Mouse (Mus musculus) liver, embryonic 11.5 days (tissue): Measurements from ENCODE around the gene Cdh23. TPM values are rescaled to one million over a fixed set of nuclear protein-coding genes. Genes with fewer than 3 reads are reported as not detected.

ENCODE experiments used
- ATAC-seq: fragments of 200-750 bp; cut with Nextera tagmentation; replicated peaks from 2 replicates; pipeline ENCODE4 v1.8.0; 2017; ENCODE audit warnings: moderate number of reproducible peaks, mild to moderate bottlenecking, moderate TSS enrichment, moderate library complexity; ENCODE audit not compliant: low FRiP score
- DNase-seq: peaks from one replicate; pipeline ENCODE4 v3.0.0-alpha.2; 2017; ENCODE audit warnings: low spot score
- H3K27ac ChIP-seq: fragments of 300-500 bp; sonication (generic); 2 replicates; pipeline ENCODE4 v1.5.1; 2014; ENCODE audit warnings: mild to moderate bottlenecking, low read depth, low read length, control low read depth
- H3K27me3 ChIP-seq: fragments of 300-500 bp; sonication (generic); replicated peaks from 2 replicates; pipeline ENCODE4 v1.6.1; 2014; ENCODE audit warnings: low read length, mixed read lengths; ENCODE audit not compliant: control insufficient read depth, insufficient read depth
- H3K36me3 ChIP-seq: fragments of 300-500 bp; sonication (generic); 2 replicates; pipeline ENCODE4 v1.6.1; 2014; ENCODE audit warnings: mild to moderate bottlenecking, low read length, moderate library complexity, mixed read lengths; ENCODE audit not compliant: control insufficient read depth, insufficient read depth
- H3K4me1 ChIP-seq: fragments of 300-500 bp; sonication (generic); replicated peaks from 2 replicates; pipeline ENCODE4 v1.6.1; 2014; ENCODE audit warnings: low read length, mixed read lengths; ENCODE audit not compliant: control insufficient read depth, insufficient read depth
- H3K4me2 ChIP-seq: fragments of 300-500 bp; sonication (generic); 2 replicates; pipeline ENCODE4 v1.6.1; 2014; ENCODE audit warnings: mild to moderate bottlenecking, control low read depth, moderate library complexity
- H3K4me3 ChIP-seq: fragments of 300-500 bp; sonication (generic); 2 replicates; pipeline ENCODE4 v1.5.1; 2014; ENCODE audit warnings: low read depth, low read length, control low read depth
- H3K9ac ChIP-seq: fragments of 300-500 bp; sonication (generic); 2 replicates; pipeline ENCODE4 v1.6.1; 2014; ENCODE audit warnings: low read depth, low read length, control low read depth
- H3K9me3 ChIP-seq: fragments of 300-500 bp; sonication (generic); 2 replicates; pipeline ENCODE4 v1.6.1; 2016; ENCODE audit warnings: low read length, inconsistent platforms, mixed read lengths; ENCODE audit not compliant: control insufficient read depth
- WGBS: fragments of 180-500 bp; shearing (Covaris S2); extraction: QIAGEN DNeasy Blood & Tissue Kit; methylation state at CpG from one replicate; pipeline ENCODE4 v1.1.7; 2014; 5-methylcytosine and 5-hydroxymethylcytosine counted together
- polyA plus RNA-seq: library from polyadenylated mRNA; unstranded; fragments of >200 nt; fragmentation: Nextera tagmentation; extraction: Ambion mirVana; gene quantifications from 2 replicates; pipeline ENCODE4 v1.2.1, GENCODE M21; 2014

Cdh23 gene
- polyA plus RNA-seq, 1 experiment from 2014 or later, result 0.80 TPM

GRCm38 (mm10) chr10:60677319-60677718 is 19.0 kb downstream of the Cdh23 start:
- ATAC-seq, result no peak
- WGBS, result 67% methylated on average over 4 of the region's 4 CpGs
- no peak overlapping the region for H3K27ac ChIP-seq
- H3K4me3 ChIP-seq, result no peak overlapping the region
- H3K27me3 ChIP-seq, result no peaks in the 10 kb centered on the region; the same call in 1 of the 2 replicates
- H3K4me2 ChIP-seq, result no peak overlapping the region
- no peaks in the 10 kb centered on the region for H3K36me3 ChIP-seq
- DNase-seq, result no peak
- no peak overlapping the region for H3K9ac ChIP-seq
- no peaks in the 10 kb centered on the region for H3K4me1 ChIP-seq
- no peaks in the 10 kb centered on the region for H3K9me3 ChIP-seq

GRCm38 (mm10) chr10:60670166-60670565 is 26.1 kb downstream of the Cdh23 start:
- ATAC-seq (no peak), DNase-seq (no peak)
- no peak overlapping the region for H3K4me3 ChIP-seq
- no peak overlapping the region for H3K27ac ChIP-seq
- no peak overlapping the region for H3K4me2 ChIP-seq
- H3K9ac ChIP-seq, result no peak overlapping the region
- H3K27me3 ChIP-seq, result no peaks in the 10 kb centered on the region
- no peaks in the 10 kb centered on the region for H3K9me3 ChIP-seq
- no peaks in the 10 kb centered on the region for H3K36me3 ChIP-seq
- WGBS, result 60% methylated on average over 8 of the region's 8 CpGs
- no peaks in the 10 kb centered on the region for H3K4me1 ChIP-seq

GRCm38 (mm10) chr10:60668591-60668990 is 27.7 kb downstream of the Cdh23 start:
- no peak overlapping the region for H3K4me2 ChIP-seq
- H3K9ac ChIP-seq, result no peak overlapping the region
- H3K36me3 ChIP-seq, result no peaks in the 10 kb centered on the region
- H3K27ac ChIP-seq, result no peak overlapping the region
- DNase-seq (no peak), ATAC-seq (no peak)
- H3K4me1 ChIP-seq, result no peaks in the 10 kb centered on the region
- H3K9me3 ChIP-seq, result no peaks in the 10 kb centered on the region
- H3K4me3 ChIP-seq, result no peak overlapping the region
- 81% methylated on average over 3 of the region's 3 CpGs for WGBS
- H3K27me3 ChIP-seq, result no peaks in the 10 kb centered on the region

- ATAC-seq (no peak), DNase-seq (no peak)
- 65% methylated on average over 9 of the region's 9 CpGs for WGBS
- Histone ChIP-seq H3K27ac (no peak overlapping the region), H3K4me3 (no peak overlapping the region), H3K4me1 (no peaks in the 10 kb centered on the region), H3K4me2 (no peak overlapping the region), H3K27me3 (no peaks in the 10 kb centered on the region; the same call in 1 of the 2 replicates), H3K9me3 (no peaks in the 10 kb centered on the region), H3K36me3 (no peaks in the 10 kb centered on the region), H3K9ac (no peak overlapping the region)
These were observed 35.3 kb downstream of the Cdh23 start for GRCm38 (mm10) chr10:60660986-60661385.

GRCm38 (mm10) chr10:60659450-60660020 is 36.8 kb downstream of the Cdh23 start:
- Histone ChIP-seq H3K27ac (no peak overlapping the region), H3K36me3 (no peaks in the 10 kb centered on the region), H3K9me3 (no peaks in the 10 kb centered on the region), H3K4me3 (no peak overlapping the region), H3K27me3 (no peaks in the 10 kb centered on the region; the same call in 1 of the 2 replicates), H3K9ac (no peak overlapping the region), H3K4me2 (no peak overlapping the region), H3K4me1 (no peaks in the 10 kb centered on the region)
- ATAC-seq (no peak), DNase-seq (no peak)
- 50% methylated on average over 15 of the region's 15 CpGs for WGBS

GRCm38 (mm10) chr10:60658176-60658575 is 38.1 kb downstream of the Cdh23 start:
- 57% methylated on average over 10 of the region's 10 CpGs for WGBS
- Histone ChIP-seq H3K27ac (no peak overlapping the region), H3K36me3 (no peaks in the 10 kb centered on the region), H3K4me3 (no peak overlapping the region), H3K4me2 (no peak overlapping the region), H3K27me3 (no peaks in the 10 kb centered on the region; the same call in 1 of the 2 replicates), H3K4me1 (no peaks in the 10 kb centered on the region), H3K9ac (no peak overlapping the region), H3K9me3 (no peaks in the 10 kb centered on the region)
- ATAC-seq (no peak), DNase-seq (no peak)

GRCm38 (mm10) chr10:60653675-60654074 is 42.6 kb downstream of the Cdh23 start:
- WGBS, result 80% methylated on average over 4 of the region's 4 CpGs

GRCm38 (mm10) chr10:60653106-60653505 is 43.2 kb downstream of the Cdh23 start:
- no peaks in the 10 kb centered on the region for H3K4me1 ChIP-seq
- no peaks in the 10 kb centered on the region for H3K36me3 ChIP-seq
- ATAC-seq (no peak), DNase-seq (no peak)
- H3K9me3 ChIP-seq, result no peaks in the 10 kb centered on the region
- no peak overlapping the region for H3K4me3 ChIP-seq
- H3K9ac ChIP-seq, result no peak overlapping the region
- H3K27ac ChIP-seq, result no peak overlapping the region
- H3K4me2 ChIP-seq, result no peak overlapping the region
- no peaks in the 10 kb centered on the region; the same call in 1 of the 2 replicates for H3K27me3 ChIP-seq
- 88% methylated on average over 10 of the region's 10 CpGs for WGBS

More at GRCm38 (mm10) chr10:60653675-60654074, 42.6 kb downstream of the Cdh23 start:
- H3K4me3 ChIP-seq, result no peak overlapping the region
- H3K9me3 ChIP-seq, result no peaks in the 10 kb centered on the region
- no peak overlapping the region for H3K27ac ChIP-seq
- H3K36me3 ChIP-seq, result no peaks in the 10 kb centered on the region
- H3K4me2 ChIP-seq, result no peak overlapping the region
- no peak for DNase-seq
- H3K9ac ChIP-seq, result no peak overlapping the region
- no peaks in the 10 kb centered on the region; the same call in 1 of the 2 replicates for H3K27me3 ChIP-seq
- no peaks in the 10 kb centered on the region for H3K4me1 ChIP-seq
- no peak for ATAC-seq

GRCm38 (mm10) chr10:60644079-60644641 is 52.1 kb downstream of the Cdh23 start:
- H3K27me3 ChIP-seq, result no peaks in the 10 kb centered on the region
- ATAC-seq (no peak), DNase-seq (no peak)
- no peaks in the 10 kb centered on the region for H3K4me1 ChIP-seq
- no peak overlapping the region for H3K27ac ChIP-seq
- no peak overlapping the region for H3K9ac ChIP-seq
- H3K36me3 ChIP-seq, result no peaks in the 10 kb centered on the region
- 65% methylated on average over 14 of the region's 14 CpGs for WGBS
- H3K4me2 ChIP-seq, result no peak overlapping the region
- H3K4me3 ChIP-seq, result no peak overlapping the region
- no peaks in the 10 kb centered on the region for H3K9me3 ChIP-seq
